Mouse (Mus musculus) right cerebral cortex, postnatal 25 days (tissue): ENCODE results near the gene Rusc2.

Experiments used
- DNase-seq: peaks from one replicate; pipeline ENCODE4 v3.0.0; 2022

The Rusc2 gene

GRCm38 (mm10) chr4:43447251-43447650 is 65.5 kb downstream of the Rusc2 start:
- DNase-seq: no peak

GRCm38 (mm10) chr4:43448554-43448953 is 66.8 kb downstream of the Rusc2 start:
- DNase-seq: no peak

DNA sequence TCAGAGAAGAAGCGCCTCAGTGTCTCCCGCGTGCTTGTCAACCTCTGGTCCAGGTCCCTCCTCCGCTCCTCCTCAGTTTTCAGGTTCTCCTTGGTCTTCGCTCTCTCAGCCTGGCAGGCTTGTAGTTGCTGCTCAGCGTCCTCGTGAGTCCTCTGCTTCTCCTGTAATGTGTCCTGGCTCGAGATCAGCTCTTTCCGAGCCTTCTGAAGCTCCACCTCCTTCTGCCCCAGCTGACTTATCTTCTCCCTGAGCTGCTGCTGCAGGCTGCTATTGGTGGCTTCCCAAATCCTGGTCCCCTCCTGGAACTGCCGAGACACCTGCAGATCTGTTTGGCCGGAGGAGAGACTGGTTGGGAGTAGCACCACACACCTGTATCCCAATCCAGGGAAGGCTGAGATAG is 70.5 kb downstream of the Rusc2 start:
- DNase-seq: no peak

DNA sequence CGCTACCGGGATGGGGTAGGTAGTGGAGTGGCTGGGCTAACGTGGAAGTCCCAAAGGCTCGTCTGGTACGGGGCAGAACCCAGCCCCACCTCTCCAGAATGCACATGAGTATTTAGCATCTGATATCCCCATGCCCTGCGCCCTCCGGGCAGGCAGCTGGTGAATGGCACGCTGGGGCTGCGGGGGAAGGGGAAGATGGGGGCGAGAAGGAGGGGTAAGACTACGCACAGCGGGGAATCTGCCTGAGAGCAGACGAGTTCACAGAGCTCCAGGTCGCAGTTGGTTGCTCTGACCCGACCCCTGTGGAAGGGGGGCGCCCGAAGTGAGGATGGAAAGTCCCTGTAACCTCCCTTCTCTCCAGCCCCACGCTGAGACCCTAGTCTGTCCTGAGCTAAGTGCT is 71.6 kb downstream of the Rusc2 start:
- no peak for DNase-seq

- no peak for DNase-seq
Observed at GRCm38 (mm10) chr4:43454041-43454836, 72.5 kb downstream of the Rusc2 start, which contains the start of gene Cd72. Gene Cd72, minus strand, starts transcription at chr4:43454628.

DNA sequence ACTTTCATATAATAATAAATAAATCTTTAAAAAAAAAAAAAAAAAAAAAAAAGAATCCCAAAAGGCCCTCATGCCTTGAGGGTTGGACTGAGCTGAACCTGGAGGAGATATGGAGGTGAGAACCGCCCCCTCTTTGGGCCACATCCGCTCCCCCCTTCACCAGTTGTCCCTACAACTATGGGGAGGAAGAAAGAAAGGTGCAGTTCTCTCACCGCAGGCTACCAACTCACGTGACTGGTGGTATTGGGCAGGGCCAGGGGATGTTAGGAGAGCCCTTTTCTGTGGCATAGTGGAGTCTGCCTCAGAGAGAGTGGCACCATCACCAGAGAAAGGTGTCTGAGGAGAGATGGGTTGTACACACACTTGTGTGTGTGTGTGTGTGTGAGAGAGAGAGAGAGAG is 74.7 kb downstream of the Rusc2 start:
- no peak for DNase-seq

DNA sequence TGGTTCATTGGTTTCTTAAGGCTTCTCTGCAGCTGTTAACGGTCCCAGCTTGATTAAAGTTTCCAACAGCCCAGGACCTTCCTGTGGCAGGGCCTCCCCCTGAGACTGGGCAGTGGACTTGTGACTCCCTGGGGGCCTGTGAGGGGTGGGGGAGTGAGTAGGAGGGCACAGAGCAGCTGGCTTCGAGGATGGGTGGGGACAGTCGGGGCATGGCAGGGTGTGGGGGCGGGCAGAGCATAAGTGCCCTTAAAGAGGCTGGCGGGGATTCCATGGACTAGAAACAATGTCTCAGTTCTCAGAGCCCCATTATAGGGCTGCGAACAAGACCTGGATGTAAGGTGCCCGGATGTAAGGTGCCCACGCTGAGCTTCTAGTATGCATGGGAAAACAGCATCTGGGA is 75.3 kb downstream of the Rusc2 start:
- no peak for DNase-seq

DNA sequence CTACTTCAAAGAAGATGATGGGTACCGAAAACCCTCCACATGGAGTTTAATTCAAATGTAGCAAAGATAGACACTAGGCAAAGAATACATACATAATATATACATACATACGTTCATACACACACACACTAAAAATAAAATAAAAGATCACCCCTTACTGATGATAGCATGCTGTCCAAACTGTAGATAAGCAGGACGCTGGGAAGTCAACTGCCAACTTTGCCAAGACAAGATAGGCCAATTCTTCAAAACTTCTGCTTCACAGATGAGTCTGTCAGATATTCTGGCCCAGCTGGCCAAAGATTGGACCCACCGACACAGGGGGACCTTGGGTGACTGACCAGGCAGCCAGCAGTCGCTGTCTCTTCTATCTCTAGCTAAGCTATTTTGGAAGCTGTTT is 81.3 kb downstream of the Rusc2 start:
- no peak for DNase-seq

DNA sequence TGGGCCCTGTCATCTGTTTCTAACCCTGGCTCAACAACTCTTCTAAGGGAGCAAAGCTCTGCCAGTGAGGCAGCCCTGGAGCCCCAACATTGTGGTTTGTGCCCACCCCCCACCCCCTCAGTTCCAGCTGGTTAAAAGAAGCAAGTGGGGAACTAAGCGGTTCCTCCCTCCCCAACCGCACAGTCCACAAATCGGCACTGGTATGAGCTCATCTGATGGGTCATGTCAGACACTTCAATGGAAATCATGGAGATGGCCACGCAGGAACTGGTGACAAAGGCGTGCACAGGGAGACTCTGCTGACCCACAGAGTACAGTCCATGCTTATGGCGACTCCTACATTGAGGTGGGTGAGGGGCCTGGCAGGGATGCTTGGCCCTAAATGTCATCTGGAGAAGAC is 84.2 kb downstream of the Rusc2 start:
- DNase-seq: no peak

DNA sequence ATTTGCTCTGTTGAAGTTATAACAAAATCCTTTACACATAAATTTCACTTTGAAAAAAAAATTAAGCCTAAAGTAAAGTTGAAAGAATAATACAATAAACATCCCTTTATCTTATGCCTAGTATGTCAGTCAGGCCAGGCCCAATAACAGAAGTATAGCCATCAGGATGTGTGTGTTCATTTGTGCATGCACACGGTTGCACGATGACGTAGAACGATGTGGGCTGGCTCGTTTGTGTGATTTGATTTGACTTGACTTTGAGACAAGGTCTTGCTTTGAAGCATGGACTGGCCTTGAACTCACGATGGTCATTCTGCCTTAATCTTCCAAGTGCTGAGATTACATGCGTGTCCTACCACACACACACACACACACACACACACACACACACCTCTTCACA is 85.1 kb downstream of the Rusc2 start:
- no peak for DNase-seq

DNA sequence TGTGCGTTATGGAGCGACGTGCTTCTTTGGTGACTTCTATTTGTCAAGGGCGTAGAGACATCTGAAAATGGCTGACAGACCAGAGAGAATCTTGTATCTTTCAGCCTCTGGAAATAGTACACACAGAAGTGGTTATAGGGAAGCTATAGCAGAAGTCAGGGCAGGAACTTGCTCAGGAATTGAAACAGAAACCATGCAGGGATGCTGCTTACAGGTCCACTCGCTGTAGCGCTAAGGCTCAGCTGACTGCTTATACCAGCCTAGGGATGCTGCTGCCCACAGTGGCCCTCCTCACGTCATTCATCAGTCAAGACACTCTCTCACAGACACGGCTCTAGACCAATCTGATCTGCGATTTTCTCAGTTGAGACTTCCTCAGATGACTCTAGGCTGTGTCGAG is 88.5 kb downstream of the Rusc2 start:
- no peak for DNase-seq

GRCm38 (mm10) chr4:43473636-43474035 is 91.9 kb downstream of the Rusc2 start:
- DNase-seq: no peak

GRCm38 (mm10) chr4:43476604-43477003 is 94.8 kb downstream of the Rusc2 start:
- DNase-seq: no peak
